Mouse (Mus musculus) heart, embryonic 15.5 days (tissue): ENCODE measurements at regions not wholly inside any gene's neighbourhood (a gene's known extent, or its start where the extent isn't known, plus 50 kb on each side); places are given as distances from the start of the nearest gene placed in this dataset.

ENCODE experiments used
- ATAC-seq: fragments of 200-750 bp; cut with Nextera tagmentation; replicated peaks from 2 replicates; pipeline ENCODE4 v1.8.0; 2017; ENCODE audit warnings: low read depth, moderate TSS enrichment; ENCODE audit not compliant: insufficient number of reproducible peaks, insufficient read depth, low FRiP score
- H3K27ac ChIP-seq: fragments of 300-500 bp; sonication (generic); 2 replicates; pipeline ENCODE4 v1.5.1; 2015; ENCODE audit warnings: mild to moderate bottlenecking, inconsistent platforms
- H3K27me3 ChIP-seq: fragments of 300-500 bp; sonication (generic); 2 replicates; pipeline ENCODE4 v1.6.1; 2015; ENCODE audit warnings: inconsistent platforms
- H3K36me3 ChIP-seq: fragments of 300-500 bp; sonication (generic); 2 replicates; pipeline ENCODE4 v1.6.1; 2015; ENCODE audit warnings: mild to moderate bottlenecking, inconsistent platforms
- H3K4me1 ChIP-seq: fragments of 300-500 bp; sonication (generic); replicated peaks from 2 replicates; pipeline ENCODE4 v1.6.1; 2015; ENCODE audit warnings: inconsistent platforms
- H3K4me2 ChIP-seq: fragments of 300-500 bp; sonication (generic); 2 replicates; pipeline ENCODE4 v1.6.1; 2015; ENCODE audit warnings: inconsistent platforms, mild to moderate bottlenecking, moderate library complexity
- H3K4me3 ChIP-seq: fragments of 300-500 bp; sonication (generic); 2 replicates; pipeline ENCODE4 v1.5.1; 2015; ENCODE audit warnings: mild to moderate bottlenecking, inconsistent platforms
- H3K9ac ChIP-seq: fragments of 300-500 bp; sonication (generic); 2 replicates; pipeline ENCODE4 v1.6.1; 2015; ENCODE audit warnings: mild to moderate bottlenecking, inconsistent platforms
- H3K9me3 ChIP-seq: fragments of 300-500 bp; sonication (generic); replicated peaks from 2 replicates; pipeline ENCODE4 v1.6.1; 2016; ENCODE audit warnings: inconsistent platforms
- WGBS: fragments of 180-500 bp; shearing (Covaris S2); methylation state at CpG from one replicate; pipeline ENCODE4 v1.1.7; 2015; ENCODE audit warnings: mixed read lengths; 5-methylcytosine and 5-hydroxymethylcytosine counted together

GRCm38 (mm10) chr14:79929451-79929850, 54.4 kb upstream of the Olfm4 start:
- Histone ChIP-seq H3K9me3 (no peaks in the 10 kb centered on the region), H3K4me3 (no peak overlapping the region), H3K4me2 (no peak overlapping the region), H3K9ac (no peak overlapping the region), H3K27me3 (no peaks in the 10 kb centered on the region), H3K36me3 (no peaks in the 10 kb centered on the region), H3K4me1 (no peaks in the 10 kb centered on the region), H3K27ac (no peak overlapping the region)
- 74% methylated on average over 3 of the region's 3 CpGs for WGBS
- ATAC-seq = no peak

GRCm38 (mm10) chr14:79927161-79927560, 56.7 kb upstream of the Olfm4 start:
- Histone ChIP-seq H3K36me3 (no peaks in the 10 kb centered on the region), H3K27me3 (no peaks in the 10 kb centered on the region), H3K9me3 (no peaks in the 10 kb centered on the region), H3K4me3 (no peak overlapping the region), H3K4me2 (no peak overlapping the region), H3K27ac (no peak overlapping the region), H3K9ac (no peak overlapping the region), H3K4me1 (no peaks in the 10 kb centered on the region)
- 72% methylated on average over 1 of the region's 1 CpGs for WGBS
- ATAC-seq = no peak

GRCm38 (mm10) chr14:79916960-79917848, 66.7 kb upstream of the Olfm4 start:
- no peak overlapping the region for H3K4me3 ChIP-seq
- no peak overlapping the region for H3K4me2 ChIP-seq
- H3K9me3 ChIP-seq = no peaks in the 10 kb centered on the region
- WGBS = 65% methylated on average over 9 of the region's 9 CpGs
- no peaks in the 10 kb centered on the region for H3K4me1 ChIP-seq
- no peak for ATAC-seq
- H3K27me3 ChIP-seq = no peaks in the 10 kb centered on the region
- no peak overlapping the region for H3K27ac ChIP-seq
- no peak overlapping the region for H3K9ac ChIP-seq
- no peaks in the 10 kb centered on the region for H3K36me3 ChIP-seq

- H3K9ac ChIP-seq = no peak overlapping the region
- H3K4me3 ChIP-seq = no peak overlapping the region
- no peak for ATAC-seq
- no peaks in the 10 kb centered on the region for H3K27me3 ChIP-seq
- H3K4me2 ChIP-seq = no peak overlapping the region
- no peaks in the 10 kb centered on the region for H3K36me3 ChIP-seq
- no peak overlapping the region for H3K27ac ChIP-seq
- H3K4me1 ChIP-seq = no peaks in the 10 kb centered on the region
- no peaks in the 10 kb centered on the region for H3K9me3 ChIP-seq
- WGBS = 71% methylated on average over 4 of the region's 4 CpGs
Measured at GRCm38 (mm10) chr14:79914966-79915365, 68.9 kb upstream of the Olfm4 start.

- Histone ChIP-seq H3K4me2 (no peak overlapping the region), H3K36me3 (no peaks in the 10 kb centered on the region), H3K4me3 (no peak overlapping the region), H3K9me3 (no peaks in the 10 kb centered on the region), H3K4me1 (no peaks in the 10 kb centered on the region), H3K9ac (no peak overlapping the region), H3K27ac (no peak overlapping the region), H3K27me3 (no peaks in the 10 kb centered on the region)
- no peak for ATAC-seq
Measured at GRCm38 (mm10) chr14:79913315-79913714, 70.6 kb upstream of the Olfm4 start.

GRCm38 (mm10) chr14:79912610-79913009, 71.3 kb upstream of the Olfm4 start:
- Histone ChIP-seq H3K9me3 (no peaks in the 10 kb centered on the region), H3K36me3 (no peaks in the 10 kb centered on the region), H3K27me3 (no peaks in the 10 kb centered on the region), H3K4me1 (no peaks in the 10 kb centered on the region), H3K4me3 (no peak overlapping the region), H3K9ac (no peak overlapping the region), H3K27ac (no peak overlapping the region), H3K4me2 (no peak overlapping the region)
- no peak for ATAC-seq
- WGBS = 32% methylated on average over 4 of the region's 4 CpGs

- no peaks in the 10 kb centered on the region for H3K9me3 ChIP-seq
- H3K27ac ChIP-seq = no peak overlapping the region
- H3K27me3 ChIP-seq = no peaks in the 10 kb centered on the region
- 47% methylated on average over 4 of the region's 4 CpGs for WGBS
- no peaks in the 10 kb centered on the region for H3K36me3 ChIP-seq
- H3K4me1 ChIP-seq = no peaks in the 10 kb centered on the region
- H3K4me3 ChIP-seq = no peak overlapping the region
- no peak overlapping the region for H3K9ac ChIP-seq
- no peak for ATAC-seq
- H3K4me2 ChIP-seq = no peak overlapping the region
Measured at GRCm38 (mm10) chr14:79907761-79908160, 76.1 kb upstream of the Olfm4 start.

- H3K4me3 ChIP-seq = no peak overlapping the region
- H3K4me1 ChIP-seq = no peaks in the 10 kb centered on the region
- no peak overlapping the region for H3K4me2 ChIP-seq
- no peaks in the 10 kb centered on the region for H3K9me3 ChIP-seq
- no peak overlapping the region for H3K9ac ChIP-seq
- H3K27ac ChIP-seq = no peak overlapping the region
- H3K36me3 ChIP-seq = no peaks in the 10 kb centered on the region
- WGBS = 66% methylated on average over 2 of the region's 2 CpGs
- no peak for ATAC-seq
- no peaks in the 10 kb centered on the region for H3K27me3 ChIP-seq
Measured at GRCm38 (mm10) chr14:79905574-79905973, 78.3 kb upstream of the Olfm4 start.

GRCm38 (mm10) chr14:79902355-79902754, 81.5 kb upstream of the Olfm4 start:
- no peak overlapping the region for H3K4me3 ChIP-seq
- H3K27ac ChIP-seq = no peak overlapping the region
- WGBS = 5% methylated on average over 1 of the region's 1 CpGs
- H3K4me1 ChIP-seq = peaks cover 3% of the 10 kb centered on the region; the same call in 1 of the 2 replicates
- no peak overlapping the region for H3K9ac ChIP-seq
- no peak overlapping the region for H3K4me2 ChIP-seq
- H3K36me3 ChIP-seq = no peaks in the 10 kb centered on the region
- no peak for ATAC-seq
- no peaks in the 10 kb centered on the region for H3K27me3 ChIP-seq
- H3K9me3 ChIP-seq = no peaks in the 10 kb centered on the region

- no peak for ATAC-seq
- no peaks in the 10 kb centered on the region for H3K36me3 ChIP-seq
- 9% methylated on average over 5 of the region's 5 CpGs for WGBS
- no peak overlapping the region for H3K4me2 ChIP-seq
- no peak overlapping the region for H3K9ac ChIP-seq
- H3K27me3 ChIP-seq = no peaks in the 10 kb centered on the region
- no peak overlapping the region for H3K4me3 ChIP-seq
- no peaks in the 10 kb centered on the region for H3K9me3 ChIP-seq
- H3K27ac ChIP-seq = no peak overlapping the region
- peaks cover 3% of the 10 kb centered on the region; the same call in 1 of the 2 replicates for H3K4me1 ChIP-seq
Measured at GRCm38 (mm10) chr14:79898240-79898639, 85.6 kb upstream of the Olfm4 start.

- no peak for ATAC-seq
- Histone ChIP-seq H3K9me3 (no peaks in the 10 kb centered on the region), H3K4me3 (no peak overlapping the region), H3K27me3 (no peaks in the 10 kb centered on the region), H3K4me1 (peaks cover 2% of the 10 kb centered on the region; the same call in 1 of the 2 replicates), H3K27ac (no peak overlapping the region), H3K9ac (no peak overlapping the region), H3K36me3 (no peaks in the 10 kb centered on the region), H3K4me2 (no peak overlapping the region)
- 75% methylated on average over 4 of the region's 4 CpGs for WGBS
Measured at GRCm38 (mm10) chr14:79893241-79893640, 90.6 kb upstream of the Olfm4 start.

- Histone ChIP-seq H3K27me3 (no peaks in the 10 kb centered on the region), H3K36me3 (no peaks in the 10 kb centered on the region), H3K9me3 (no peaks in the 10 kb centered on the region), H3K4me1 (no peaks in the 10 kb centered on the region), H3K27ac (no peak overlapping the region), H3K4me3 (no peak overlapping the region), H3K9ac (no peak overlapping the region), H3K4me2 (no peak overlapping the region)
- WGBS = 55% methylated on average over 2 of the region's 2 CpGs
- no peak for ATAC-seq
Measured at GRCm38 (mm10) chr14:79890682-79891081, 93.2 kb upstream of the Olfm4 start.
